Mouse (Mus musculus) midbrain, embryonic 14.5 days (tissue): ENCODE data around the gene Crybb3. TPM values are rescaled to one million over a fixed set of nuclear protein-coding genes. Genes with fewer than 3 reads are reported as not detected.

Experiments
- ATAC-seq: fragments of 200-750 bp; cut with Nextera tagmentation; 2 replicates; pipeline ENCODE4 v1.8.0; 2017; ENCODE audit warnings: moderate number of reproducible peaks, moderate library complexity; ENCODE audit not compliant: low FRiP score, low TSS enrichment
- DNase-seq: peaks from one replicate; pipeline ENCODE4 v3.0.0-alpha.2; 2015
- H3K27ac ChIP-seq: fragments of 300-500 bp; sonication (generic); replicated peaks from 2 replicates; pipeline ENCODE4 v1.5.1; 2014; ENCODE audit warnings: mild to moderate bottlenecking, low read depth, low read length, moderate library complexity
- H3K27me3 ChIP-seq: fragments of 300-500 bp; sonication (generic); 2 replicates; pipeline ENCODE4 v1.6.1; 2014; ENCODE audit warnings: low read length, control low read depth, mixed read lengths; ENCODE audit not compliant: control insufficient read depth, insufficient read depth
- H3K36me3 ChIP-seq: fragments of 300-500 bp; sonication (generic); 2 replicates; pipeline ENCODE4 v1.6.1; 2014; ENCODE audit warnings: low read length, control low read depth; ENCODE audit not compliant: control insufficient read depth, insufficient read depth
- H3K4me1 ChIP-seq: fragments of 300-500 bp; sonication (generic); 2 replicates; pipeline ENCODE4 v1.6.1; 2014; ENCODE audit warnings: mild to moderate bottlenecking, antibody characterized with exemption, low read length, control low read depth; ENCODE audit not compliant: control insufficient read depth, insufficient read depth
- H3K4me2 ChIP-seq: fragments of 300-500 bp; sonication (generic); 2 replicates; pipeline ENCODE4 v1.6.1; 2014; ENCODE audit warnings: mild to moderate bottlenecking, low read length, moderate library complexity
- H3K4me3 ChIP-seq: fragments of 300-500 bp; sonication (generic); replicated peaks from 2 replicates; pipeline ENCODE4 v1.5.1; 2014; ENCODE audit warnings: low read depth, low read length
- H3K9ac ChIP-seq: fragments of 300-500 bp; sonication (generic); replicated peaks from 2 replicates; pipeline ENCODE4 v1.6.1; 2014; ENCODE audit warnings: mild to moderate bottlenecking, low read length, moderate library complexity
- H3K9me3 ChIP-seq: fragments of 300-500 bp; sonication (generic); 2 replicates; pipeline ENCODE4 v1.6.1; 2016; ENCODE audit warnings: low read length, control low read depth, mixed read lengths; ENCODE audit not compliant: control insufficient read depth
- WGBS: fragments of 180-500 bp; shearing (Covaris S2); extraction: QIAGEN DNeasy Blood & Tissue Kit; methylation state at CpG from one replicate; pipeline ENCODE4 v1.1.7; 2014; 5-methylcytosine and 5-hydroxymethylcytosine counted together
- polyA plus RNA-seq: library from polyadenylated mRNA; unstranded; fragments of >200 nt; fragmentation: Nextera tagmentation; extraction: Ambion mirVana; gene quantifications from 2 replicates; pipeline ENCODE4 v1.2.1, GENCODE M21; 2014

The Crybb3 gene
- polyA plus RNA-seq, 1 experiment from 2014 or later = 0.70 TPM

DNA sequence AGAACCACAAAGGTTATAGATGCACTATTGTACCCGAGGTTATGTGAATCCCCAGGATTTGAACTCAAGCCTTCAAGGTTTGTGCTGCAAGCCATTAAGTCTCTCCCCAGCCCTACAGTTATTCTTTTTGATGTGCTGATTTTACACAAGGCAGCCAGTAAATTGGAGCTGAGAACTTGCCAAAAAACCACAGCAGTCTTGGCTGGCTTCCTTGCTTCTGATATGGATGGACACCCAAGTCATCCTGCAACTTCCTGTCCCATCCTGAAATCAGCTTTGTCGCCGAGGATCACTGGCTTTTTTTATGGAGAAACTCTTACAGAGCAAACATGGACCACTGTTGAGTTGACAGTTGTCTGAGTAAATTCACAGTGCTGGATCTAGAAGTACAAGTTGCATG is 51.3 kb downstream of the Crybb3 start:
- H3K4me3 ChIP-seq = no peak overlapping the region
- H3K4me1 ChIP-seq = peaks cover 26% of the 10 kb centered on the region
- H3K36me3 ChIP-seq = no peaks in the 10 kb centered on the region
- no peak overlapping the region for H3K9ac ChIP-seq
- H3K9me3 ChIP-seq = no peaks in the 10 kb centered on the region
- WGBS = 82% methylated on average over 3 of the region's 3 CpGs
- DNase-seq = no peak
- no peak overlapping the region for H3K27ac ChIP-seq
- no peak for ATAC-seq
- H3K4me2 ChIP-seq = no peak overlapping the region
- H3K27me3 ChIP-seq = no peaks in the 10 kb centered on the region

DNA sequence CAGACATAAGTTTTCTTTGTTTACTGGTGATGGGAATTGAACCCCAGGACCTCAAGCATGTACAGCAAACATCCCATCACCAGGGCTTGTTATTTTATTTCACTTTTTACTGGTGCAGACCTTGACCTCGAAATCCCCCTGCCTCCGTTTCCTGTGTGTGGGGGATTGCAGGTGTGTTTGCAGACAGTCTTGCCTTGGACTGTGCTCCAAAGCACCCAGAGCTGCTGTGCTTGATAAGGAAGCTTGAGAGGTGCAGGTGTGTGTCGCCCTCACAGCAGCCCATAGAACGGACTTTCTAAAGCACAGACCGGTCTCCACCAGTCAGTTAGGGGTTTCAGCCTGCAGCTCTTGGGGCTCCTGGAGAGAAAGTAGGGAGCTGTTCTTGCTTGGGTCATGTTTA is 54.7 kb downstream of the Crybb3 start:
- no peaks in the 10 kb centered on the region for H3K36me3 ChIP-seq
- no peak overlapping the region for H3K27ac ChIP-seq
- no peaks in the 10 kb centered on the region for H3K9me3 ChIP-seq
- peaks cover 19% of the 10 kb centered on the region for H3K4me1 ChIP-seq
- no peaks in the 10 kb centered on the region for H3K27me3 ChIP-seq
- no peak overlapping the region for H3K9ac ChIP-seq
- WGBS = 90% methylated on average over 5 of the region's 5 CpGs
- H3K4me2 ChIP-seq = no peak overlapping the region
- no peak for DNase-seq
- no peak for ATAC-seq
- no peak overlapping the region for H3K4me3 ChIP-seq

Other genes with a start within 250 kb of the Crybb3 start
- gene Myo18b, start 185.2 kb downstream of the Crybb3 start, polyA plus RNA-seq = 0.87 and 1.4 TPM in 2 replicates
- 16.3 and 18.7 TPM in 2 replicates for gene Grk3, start 65.8 kb downstream of the Crybb3 start, polyA plus RNA-seq
- gene Crybb2, start 11.5 kb downstream of the Crybb3 start, polyA plus RNA-seq = not detected in 2 replicates
- 1.6 and 2.1 TPM in 2 replicates for gene 2900026A02Rik, start 139.7 kb upstream of the Crybb3 start, polyA plus RNA-seq
- gene Tmem211, start 145.3 kb upstream of the Crybb3 start, polyA plus RNA-seq = 0.15 TPM in 1 of 2 replicates, not detected in the other
- gene Sgsm1, start 229.2 kb upstream of the Crybb3 start, polyA plus RNA-seq = 15.2 and 15.6 TPM in 2 replicates